Mouse (Mus musculus): ENCODE data around the gene Fcho1.

Gene Fcho1

DNA sequence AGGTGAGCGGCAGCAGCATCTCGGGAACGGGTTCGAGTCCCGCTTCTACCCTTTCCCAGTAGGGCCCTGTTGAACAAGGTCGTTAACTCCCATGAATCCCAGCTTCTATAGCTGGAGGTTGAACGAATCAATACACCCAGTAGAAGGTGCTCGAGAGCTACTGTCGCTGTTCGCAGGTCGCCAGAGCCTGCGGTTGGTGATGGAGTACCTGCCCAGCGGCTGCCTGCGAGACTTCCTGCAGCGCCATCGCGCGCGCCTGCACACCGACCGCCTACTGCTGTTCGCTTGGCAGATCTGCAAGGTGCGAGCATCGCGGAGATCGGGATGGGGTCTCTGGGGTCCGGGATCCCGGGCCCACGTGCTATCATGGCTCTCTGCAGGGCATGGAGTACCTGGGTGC is 39.9 kb downstream of the Fcho1 start:
- in situ Hi-C loops (cut with MboI; ENCODE audit: low sequenced_read_pairs) = no loop called here

DNA sequence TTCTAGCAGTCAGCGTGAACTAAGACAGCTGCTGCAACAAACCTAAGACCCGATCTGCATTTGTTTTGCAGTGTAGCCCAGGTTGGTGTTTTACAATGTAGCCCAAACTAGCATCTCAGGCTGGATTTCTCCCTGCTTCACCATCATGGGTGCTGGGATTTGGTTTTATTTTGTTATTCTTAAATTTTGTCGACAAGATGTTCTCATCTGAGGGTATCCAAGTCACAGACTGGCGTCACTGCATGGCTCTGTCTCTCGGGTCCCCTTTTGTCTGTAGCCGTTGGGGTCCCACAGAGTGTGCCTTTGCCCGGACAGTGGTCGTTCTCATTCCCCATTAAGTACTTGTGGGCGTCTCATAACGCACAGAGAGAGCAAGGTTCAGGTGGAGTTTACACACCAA is 40.8 kb downstream of the Fcho1 start:
- in situ Hi-C loops (cut with MboI; ENCODE audit: low sequenced_read_pairs) = no loop called here

DNA sequence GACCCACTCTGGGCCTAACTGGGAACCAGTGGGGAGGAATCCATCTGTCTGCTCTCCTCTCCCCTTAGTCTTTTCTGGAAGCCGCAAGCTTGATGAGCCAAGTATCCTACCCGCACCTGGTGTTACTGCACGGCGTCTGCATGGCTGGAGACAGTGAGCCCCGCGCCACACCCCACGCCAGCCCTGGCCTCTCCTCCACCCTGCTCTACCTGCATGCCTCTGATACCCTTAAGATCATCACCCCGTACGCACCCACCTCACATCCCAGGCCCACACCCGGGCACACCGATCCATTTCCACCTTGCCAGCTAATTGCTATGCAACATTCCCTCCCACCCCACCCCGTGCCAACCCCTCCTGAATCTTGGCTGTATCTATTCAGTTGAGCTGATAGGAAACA is 42.7 kb downstream of the Fcho1 start:
- in situ Hi-C loops (cut with MboI; ENCODE audit: low sequenced_read_pairs) = no loop called here

DNA sequence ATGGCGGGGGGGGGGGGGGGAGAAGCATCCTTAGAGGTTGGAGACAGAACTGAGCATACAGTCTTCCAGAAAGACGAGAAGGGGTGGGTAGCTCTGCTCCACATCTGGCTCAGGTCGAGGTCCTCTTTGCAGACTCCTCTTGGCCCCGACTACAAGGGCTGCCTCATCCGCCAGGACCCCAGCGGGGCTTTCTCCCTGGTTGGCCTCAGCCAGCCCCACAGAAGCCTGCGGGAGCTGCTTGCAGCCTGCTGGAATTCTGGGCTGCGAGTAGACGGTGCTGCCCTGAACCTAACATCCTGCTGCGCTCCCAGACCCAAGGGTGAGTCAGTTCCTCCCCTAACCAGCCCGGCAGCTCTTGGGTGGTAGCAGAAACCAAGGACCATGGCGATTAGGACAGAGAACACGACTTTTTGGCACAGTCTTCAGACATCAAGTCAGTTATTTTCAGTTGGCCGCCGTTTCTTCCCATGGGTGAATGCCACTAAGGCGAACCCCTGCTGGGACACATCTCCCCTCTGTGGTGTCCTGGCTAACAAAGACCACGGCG is 44.1 kb downstream of the Fcho1 start:
- in situ Hi-C loops (cut with MboI; ENCODE audit: low sequenced_read_pairs) = no loop called here

DNA sequence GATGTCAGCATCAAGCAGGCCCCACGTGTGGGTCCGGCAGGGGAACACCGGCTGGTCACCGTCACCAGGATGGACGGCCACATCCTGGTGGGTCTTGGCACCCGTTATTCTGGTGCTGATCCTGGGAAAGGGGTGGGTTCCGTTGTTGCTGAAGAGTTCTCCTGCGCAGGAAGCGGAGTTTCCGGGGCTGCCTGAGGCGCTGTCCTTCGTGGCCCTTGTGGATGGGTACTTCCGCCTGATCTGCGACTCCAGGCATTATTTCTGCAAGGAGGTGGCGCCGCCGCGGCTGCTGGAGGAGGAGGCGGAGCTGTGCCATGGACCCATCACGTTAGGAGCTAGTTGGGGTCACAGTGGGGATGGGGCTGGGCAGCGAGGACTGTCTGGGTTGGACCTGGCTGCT is 45.0 kb downstream of the Fcho1 start:
- in situ Hi-C loops (cut with MboI; ENCODE audit: low sequenced_read_pairs) = no loop called here

DNA sequence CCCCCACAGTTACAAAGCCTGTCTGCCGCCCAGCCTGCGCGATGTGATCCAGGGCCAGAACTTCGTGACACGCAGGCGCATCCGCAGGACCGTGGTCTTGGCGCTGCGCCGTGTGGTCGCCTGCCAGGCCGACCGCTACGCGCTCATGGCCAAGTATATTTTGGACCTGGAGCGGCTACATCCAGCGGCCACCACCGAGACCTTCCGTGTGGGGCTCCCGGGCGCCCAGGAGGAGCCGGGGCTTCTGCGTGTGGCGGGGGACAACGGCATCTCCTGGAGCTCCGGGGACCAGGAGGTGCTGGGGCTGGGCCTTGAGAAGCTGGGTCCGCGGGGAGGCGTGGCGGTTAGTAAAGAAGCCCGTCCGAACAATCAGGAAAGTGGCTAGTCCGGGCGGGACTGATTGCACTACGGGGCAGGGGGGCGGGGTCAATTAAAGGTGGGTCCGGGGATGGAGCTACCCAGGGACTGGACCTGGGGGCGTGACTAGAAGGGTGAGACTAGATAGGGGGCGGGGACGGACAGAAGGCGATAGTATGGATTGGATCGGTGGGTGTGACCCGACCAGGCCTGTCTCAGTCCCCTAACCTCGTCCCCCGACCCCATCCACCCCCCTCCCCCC is 45.9 kb downstream of the Fcho1 start:
- in situ Hi-C loops (cut with MboI; ENCODE audit: low sequenced_read_pairs) = no loop called here

DNA sequence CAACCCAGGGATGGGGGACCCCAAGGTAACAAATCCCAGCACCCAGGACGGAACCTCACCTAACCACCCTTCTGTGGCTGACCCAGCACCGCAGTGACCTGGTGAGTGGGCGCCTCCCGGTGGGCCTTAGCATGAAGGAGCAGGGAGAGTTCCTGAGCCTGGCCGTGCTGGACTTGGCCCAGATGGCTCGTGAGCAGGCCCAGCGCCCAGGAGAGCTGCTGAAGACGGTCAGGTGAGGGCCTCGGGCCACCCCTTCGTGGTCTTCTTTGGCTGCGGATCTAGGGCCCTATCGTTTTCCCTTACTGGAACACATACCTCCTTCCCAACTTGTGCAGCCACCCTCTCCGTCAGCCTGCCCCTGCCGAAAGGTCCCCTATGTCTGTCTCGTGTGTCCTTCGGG is 46.4 kb downstream of the Fcho1 start:
- in situ Hi-C loops (cut with MboI; ENCODE audit: low sequenced_read_pairs) = no loop called here

DNA sequence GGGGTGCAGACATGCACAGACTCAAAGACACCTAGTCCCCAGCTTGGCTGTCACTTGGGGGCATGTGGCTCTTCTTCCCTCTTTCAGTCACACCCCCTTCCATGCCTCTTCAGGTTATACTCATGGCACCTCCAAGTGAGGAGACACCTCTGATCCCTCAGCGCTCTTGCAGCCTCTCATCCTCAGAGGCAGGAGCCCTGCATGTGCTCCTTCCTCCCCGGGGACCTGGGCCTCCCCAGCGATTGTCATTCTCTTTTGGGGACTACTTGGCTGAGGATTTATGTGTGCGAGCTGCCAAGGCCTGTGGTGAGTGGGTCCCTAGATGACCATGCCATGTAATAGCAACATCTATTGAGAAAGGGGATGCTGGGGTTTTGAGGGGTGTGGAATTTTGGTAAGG is 47.3 kb downstream of the Fcho1 start:
- in situ Hi-C loops (cut with MboI; ENCODE audit: low sequenced_read_pairs) = no loop called here

DNA sequence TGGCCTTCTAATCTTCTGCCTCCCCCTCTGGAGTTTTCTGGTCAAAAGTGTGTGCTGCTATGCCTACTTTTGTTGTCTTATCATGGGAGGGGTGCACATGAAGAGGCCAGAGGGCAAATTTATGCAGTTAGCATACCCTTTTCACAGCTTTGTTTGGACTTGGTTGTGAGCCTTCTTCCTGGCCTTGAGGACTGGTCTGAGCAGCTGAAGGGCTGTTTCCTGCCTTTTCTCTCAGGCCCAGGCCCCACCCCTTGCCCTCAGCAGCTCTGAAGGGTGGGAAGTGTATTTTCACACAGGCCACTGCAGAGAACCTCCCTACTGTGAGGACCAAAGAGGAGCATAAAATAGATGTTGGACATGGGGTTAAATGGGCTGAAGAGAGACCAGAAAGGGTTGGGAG is 48.0 kb downstream of the Fcho1 start:
- in situ Hi-C loops (cut with MboI; ENCODE audit: low sequenced_read_pairs) = no loop called here

DNA sequence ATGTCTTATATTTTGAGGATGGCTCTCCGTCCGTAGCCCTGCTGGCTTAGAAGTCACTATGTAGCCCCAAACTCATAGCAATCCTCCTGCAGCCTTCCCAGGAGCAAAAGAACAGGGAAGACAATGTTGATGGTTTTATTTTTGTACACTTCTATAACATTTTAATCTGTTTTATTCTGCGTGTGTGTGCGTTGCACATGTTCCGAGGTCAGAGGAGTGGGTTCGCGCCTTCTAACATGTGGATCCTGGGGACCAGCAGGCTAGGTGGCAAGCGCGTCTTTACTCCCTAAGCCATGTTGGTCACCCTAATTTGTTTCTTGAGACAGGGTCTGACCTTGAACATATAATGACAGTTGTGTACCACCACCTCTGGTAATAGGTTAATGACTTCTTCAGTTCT is 48.7 kb downstream of the Fcho1 start:
- in situ Hi-C loops (cut with MboI; ENCODE audit: low sequenced_read_pairs) = no loop called here

DNA sequence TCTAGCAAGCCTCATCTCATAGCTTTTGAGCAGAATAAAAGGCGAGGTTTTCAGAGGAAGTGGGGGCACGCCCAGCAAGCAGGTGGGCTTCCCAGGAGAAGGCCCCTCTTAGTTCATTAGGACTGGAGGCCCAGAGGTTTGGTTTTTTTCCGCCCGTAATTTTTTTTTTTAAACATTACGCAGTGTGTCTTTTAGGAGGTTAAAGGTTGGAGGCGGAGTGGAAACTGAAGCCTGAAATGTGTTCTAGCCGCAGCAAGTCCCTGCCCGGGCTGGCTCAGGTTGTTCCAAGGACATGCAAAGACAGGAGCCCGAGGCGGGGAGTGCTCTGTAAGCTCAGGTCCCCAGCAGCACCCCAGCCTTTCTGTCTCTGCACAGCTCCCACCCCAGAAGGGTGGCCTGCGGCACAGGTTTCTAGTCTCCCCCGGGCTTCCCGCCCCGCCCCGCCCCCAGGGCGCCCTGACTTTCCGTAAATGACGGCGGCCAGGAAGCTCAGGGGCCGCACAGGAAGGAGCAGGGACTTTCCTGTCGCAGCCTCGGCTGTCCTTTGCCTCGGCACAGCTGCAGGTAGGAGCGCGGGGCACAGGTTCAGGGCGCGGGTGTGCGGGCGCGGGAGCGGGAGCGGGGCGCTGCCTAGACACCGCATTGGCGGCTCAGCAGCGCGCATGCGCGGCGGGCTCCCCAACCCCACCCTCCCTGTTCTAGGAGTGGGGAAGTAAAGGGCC is 49.3 kb downstream of the Fcho1 start, which contains the start of gene Jak3:
Gene Jak3, plus strand, starts transcription at position 277 of the 722 bp plus-strand sequence.
- in situ Hi-C loops (cut with MboI; ENCODE audit: low sequenced_read_pairs) = no loop called here

DNA sequence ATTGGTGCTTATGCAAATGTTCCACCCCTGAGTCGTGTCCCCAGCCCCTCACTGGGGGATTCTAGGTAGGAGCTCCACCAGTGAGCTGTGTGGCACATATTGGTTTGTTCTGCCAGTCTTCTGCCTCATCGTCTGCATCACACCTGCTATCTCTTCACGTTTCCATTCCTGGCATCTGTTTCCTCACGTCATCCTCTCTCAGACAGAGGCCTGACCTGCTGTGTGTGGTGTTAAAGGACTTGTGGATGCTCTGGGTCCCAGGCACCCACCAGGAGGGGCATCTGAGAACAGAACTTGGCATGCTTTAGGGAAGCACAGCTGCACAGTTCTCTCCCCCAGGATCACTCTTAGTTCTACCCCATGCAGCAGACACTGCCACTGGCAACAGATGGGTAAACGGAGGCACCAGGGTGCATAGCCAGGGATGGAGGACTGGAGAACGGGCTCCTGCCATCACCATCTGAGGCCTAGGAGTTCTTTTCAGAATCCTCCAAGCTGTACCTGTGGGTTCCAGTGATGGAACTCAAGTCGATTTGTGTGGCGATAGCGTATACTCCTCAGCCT is 50.0 kb downstream of the Fcho1 start:
- in situ Hi-C loops (cut with MboI; ENCODE audit: low sequenced_read_pairs) = no loop called here

DNA sequence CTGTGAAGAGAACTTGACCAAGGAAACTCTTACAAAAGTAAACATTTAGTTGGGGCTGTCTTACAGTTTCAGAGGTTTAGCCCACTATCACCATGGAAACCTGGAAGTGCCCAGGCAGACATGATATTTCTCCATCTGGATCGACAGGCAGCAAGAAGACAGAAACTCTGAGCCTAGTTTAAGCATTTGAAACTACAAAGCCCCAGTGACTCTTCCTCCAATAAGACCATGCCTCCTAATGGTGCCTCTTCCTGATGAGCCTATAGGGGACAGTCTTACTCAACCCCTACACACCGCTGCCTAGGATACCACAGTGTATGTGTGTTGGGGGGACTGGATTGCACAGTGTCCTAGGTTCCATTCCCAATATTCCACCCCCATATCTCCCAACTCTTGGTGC is 51.4 kb downstream of the Fcho1 start:
- in situ Hi-C loops (cut with MboI; ENCODE audit: low sequenced_read_pairs) = no loop called here

DNA sequence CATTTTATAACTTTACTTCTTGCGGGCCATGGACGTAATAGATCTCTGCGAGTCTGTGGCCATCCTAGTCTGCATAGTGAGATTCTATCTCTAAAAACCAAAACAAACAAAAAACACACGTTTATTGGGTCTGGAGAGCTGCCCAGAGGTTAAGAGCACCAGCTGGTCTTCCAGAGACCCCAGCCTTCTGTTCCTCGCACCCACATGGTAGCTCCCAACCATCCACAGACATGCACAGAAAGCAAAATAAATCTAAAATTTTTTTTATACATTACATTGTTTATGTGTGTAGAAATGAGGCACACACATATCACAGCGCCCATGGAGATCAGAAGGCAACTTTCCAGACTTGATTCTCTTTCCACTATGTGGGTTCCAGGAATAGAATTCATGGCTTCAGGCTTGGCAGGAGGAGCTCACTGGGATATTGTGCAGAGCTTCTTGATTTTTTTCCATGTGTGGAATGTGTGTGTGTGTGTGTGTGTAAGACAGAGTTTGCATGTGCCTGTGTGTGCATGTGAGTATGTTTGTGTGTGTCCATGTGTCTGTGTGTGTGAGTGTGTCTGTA is 53.3 kb downstream of the Fcho1 start:
- in situ Hi-C loops (cut with MboI; ENCODE audit: low sequenced_read_pairs) = no loop called here

DNA sequence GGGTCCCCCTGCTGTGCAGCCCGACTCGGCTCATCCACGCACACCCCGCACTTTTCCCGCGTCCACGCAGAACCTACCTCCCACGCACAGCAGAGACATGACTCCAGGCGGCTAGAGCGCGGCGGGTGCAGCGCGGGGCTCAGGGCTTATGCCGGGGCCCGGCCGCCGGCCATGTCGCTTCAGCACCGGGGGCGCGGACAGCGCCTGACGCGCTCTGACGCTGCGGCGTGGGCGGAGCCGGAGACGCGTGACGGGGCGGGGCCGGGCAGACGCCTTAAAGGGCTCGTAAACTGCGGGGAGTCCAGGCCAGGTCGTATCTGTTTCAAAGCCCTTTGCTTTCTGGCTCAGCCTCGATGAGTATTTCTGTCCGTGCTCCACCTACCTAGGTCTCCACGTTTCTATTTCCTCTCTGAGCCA is 54.0 kb downstream of the Fcho1 start, which contains the start of gene Unc13a:
Gene Unc13a, minus strand, starts transcription at position 209 of the 417 bp plus-strand sequence.
- in situ Hi-C loops (cut with MboI; ENCODE audit: low sequenced_read_pairs) = no loop called here

DNA sequence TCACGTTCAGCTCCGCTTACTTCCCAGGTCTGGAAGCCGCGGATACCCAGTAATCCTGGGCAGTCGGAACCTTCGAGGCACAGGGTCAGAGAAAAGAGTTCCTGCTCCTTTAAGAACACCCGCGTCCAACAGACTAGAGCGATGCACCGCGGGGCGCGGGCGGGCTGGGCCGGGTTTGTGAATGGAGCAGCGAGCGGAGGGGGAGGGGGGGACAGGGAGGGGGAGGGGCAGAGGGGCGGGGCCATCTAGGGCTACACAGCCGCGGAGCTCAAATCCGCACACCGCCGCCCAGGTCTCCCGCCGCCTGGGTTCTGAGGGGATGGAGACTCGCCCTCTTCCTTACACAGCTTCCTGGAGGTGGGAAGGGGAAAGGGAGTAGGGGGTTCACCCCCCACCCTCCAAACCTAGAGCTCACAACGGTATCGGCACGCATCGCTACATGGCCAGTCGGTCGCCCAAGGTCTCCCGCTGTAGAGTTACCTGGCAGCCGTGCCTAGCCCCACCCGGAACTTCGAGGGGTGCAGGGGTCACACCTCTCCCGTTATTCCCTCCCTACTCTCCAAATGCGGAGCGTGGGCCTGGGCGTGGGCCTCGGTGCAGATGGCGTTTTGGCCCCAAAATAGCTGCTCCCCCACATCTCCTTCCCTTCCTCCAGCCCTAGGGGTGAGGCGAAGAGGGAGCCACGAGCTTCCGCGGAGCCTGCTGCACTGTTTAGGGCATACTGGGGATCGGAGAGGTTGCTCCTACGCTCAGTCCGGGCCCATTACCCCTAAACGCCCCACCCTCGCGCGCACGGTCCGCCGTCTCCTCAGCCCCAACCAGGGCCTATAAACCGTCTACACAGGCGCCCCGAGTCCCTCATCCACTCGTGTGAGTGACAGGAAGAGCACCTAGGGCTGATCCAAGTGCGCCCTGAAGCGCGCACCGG is 54.6 kb downstream of the Fcho1 start:
- in situ Hi-C loops (cut with MboI; ENCODE audit: low sequenced_read_pairs) = no loop called here

DNA sequence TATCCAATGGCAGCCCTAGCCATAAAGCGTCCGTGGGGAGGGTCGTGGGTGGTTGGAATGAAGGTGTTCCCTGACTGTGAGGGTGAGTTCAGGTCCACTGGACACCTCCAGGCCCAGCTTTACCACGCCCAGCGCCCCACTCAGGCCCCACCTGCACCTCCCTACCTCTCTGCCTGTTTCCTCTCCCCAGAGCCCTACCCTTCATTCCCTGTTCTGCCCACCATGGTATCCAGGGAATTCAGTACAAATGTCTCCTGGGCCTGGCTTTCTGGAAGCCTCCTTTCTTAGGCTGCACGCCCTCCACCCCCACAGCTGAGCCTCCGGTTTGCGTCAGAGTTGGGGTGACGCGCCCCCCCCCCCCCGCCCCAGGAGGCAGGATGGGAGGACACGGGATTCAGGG is 55.3 kb downstream of the Fcho1 start:
- in situ Hi-C loops (cut with MboI; ENCODE audit: low sequenced_read_pairs) = no loop called here

DNA sequence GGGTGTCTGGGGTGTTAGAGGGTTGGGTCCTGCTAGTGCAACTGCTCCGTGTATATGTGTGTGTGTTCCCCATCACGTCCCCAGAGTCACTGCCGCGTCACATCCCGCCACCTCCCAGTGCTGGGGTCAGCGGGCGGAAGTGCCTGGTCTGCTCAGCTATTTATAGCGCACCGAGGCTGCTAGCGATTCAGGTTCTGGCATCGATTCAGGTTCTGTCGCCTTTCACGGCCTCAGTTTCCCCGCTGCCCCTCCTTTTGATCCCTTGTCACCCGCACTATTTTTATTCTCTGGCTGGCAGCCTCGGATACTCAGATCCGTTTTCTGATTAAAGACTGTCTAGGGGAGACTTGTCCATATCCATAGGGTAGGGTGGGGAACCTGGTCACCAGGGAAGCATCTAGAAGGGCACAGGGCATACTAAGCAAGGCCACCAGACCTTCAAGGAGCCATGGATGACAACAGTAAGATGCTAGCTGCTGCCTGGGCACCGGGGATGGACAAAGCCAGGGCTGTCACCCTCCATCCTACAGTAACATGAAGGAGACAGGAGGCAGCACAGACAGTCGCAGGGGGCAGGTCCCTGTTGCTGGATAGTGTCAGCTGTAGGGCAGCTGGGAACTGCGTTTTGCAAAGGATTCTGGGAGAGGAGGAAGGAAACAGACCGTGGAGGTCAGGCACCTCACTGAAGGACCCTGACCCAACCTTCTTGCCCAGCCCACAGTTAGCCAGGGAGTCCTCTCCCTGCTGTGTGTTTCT is 57.1 kb downstream of the Fcho1 start:
- in situ Hi-C loops (cut with MboI; ENCODE audit: low sequenced_read_pairs) = no loop called here

DNA sequence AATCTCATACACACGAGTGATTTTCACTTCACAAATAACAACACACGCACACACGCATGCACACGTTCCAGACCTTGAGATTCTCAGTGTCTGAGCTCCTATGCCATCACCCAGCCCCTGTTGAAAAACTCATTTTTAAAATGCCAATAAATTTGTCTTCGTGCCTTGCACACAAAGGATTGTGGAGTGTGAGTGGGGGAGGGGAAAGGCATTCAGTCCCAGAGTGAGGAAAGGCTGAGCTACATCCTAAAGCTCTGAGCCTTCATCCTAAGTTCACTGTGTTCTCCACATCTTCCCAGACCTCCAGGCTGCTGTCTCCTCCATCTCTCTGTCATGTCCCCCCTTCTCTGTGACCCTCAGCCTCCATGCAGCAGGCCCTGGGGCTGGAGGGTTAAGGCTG is 58.3 kb downstream of the Fcho1 start:
- in situ Hi-C loops (cut with MboI; ENCODE audit: low sequenced_read_pairs) = no loop called here

DNA sequence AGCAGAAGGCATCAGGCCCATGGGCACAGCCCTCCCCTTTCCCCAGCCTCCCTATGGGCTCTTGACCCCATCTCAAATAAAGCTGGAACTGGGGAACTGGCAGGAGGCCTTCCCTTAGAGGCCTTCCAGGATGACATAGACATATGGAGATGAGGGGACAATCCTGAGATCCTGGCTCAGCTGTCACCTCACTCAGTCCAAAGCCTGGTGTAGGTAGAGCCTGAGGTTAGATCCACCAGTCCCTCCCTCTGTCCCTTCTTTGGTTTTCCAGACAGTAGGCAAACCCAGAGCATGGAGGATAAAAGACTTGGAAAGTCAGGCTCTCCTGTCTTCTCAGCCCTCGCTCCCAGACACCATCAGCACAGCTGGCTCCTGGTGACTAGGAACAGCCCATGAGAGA is 58.7 kb downstream of the Fcho1 start:
- in situ Hi-C loops (cut with MboI; ENCODE audit: low sequenced_read_pairs) = no loop called here

Measured in CH12F3 (cell line).